Mouse (Mus musculus) cerebellum, adult 2 months (tissue): ENCODE measurements around the gene Eda.

Experiments used
- CTCF ChIP-seq: fragments of 200-500 bp; IDR thresholded peaks from 2 replicates; pipeline ENCODE4 v1.5.1; 2011; ENCODE audit warnings: low read depth, mild to moderate bottlenecking, control low read depth, low read length, moderate library complexity, borderline replicate concordance; ENCODE audit not compliant: insufficient read depth
- POLR2A ChIP-seq: fragments of 200-500 bp; IDR thresholded peaks from 2 replicates; pipeline ENCODE4 v1.6.1; 2011; ENCODE audit warnings: low read length, control low read depth, borderline replicate concordance; ENCODE audit not compliant: insufficient read depth

DNA sequence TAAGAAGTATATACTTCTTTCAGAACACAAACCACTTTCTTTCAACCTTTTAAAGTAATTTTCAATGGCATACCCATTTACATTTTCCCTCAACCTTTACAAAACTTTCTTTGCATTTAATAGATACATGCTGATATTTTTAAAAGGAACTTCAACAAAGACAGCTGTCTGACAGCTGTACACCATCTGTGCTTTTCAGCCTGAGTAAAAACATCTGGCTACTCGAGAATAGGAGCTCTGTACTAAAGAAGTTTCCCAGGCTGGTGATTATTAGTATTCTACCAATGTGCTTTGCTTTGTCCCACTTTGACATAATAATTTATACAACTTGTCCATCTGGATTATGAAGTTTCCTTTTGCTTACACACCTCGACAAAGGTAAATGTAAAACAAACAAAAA is 219.9 kb downstream of the Eda start:
- TF ChIP-seq CTCF (no peak), POLR2A (no peak)
